Mouse (Mus musculus) ES-CJ7 (cell line): ENCODE results near the gene Gm49450.
"Not testable (repeated sequence)": the region's sequence is repeated elsewhere in the genome, so short reads cannot be mapped to it uniquely, and the experiment has no call there.

Experiments
- DNase-seq: peaks from one replicate; pipeline ENCODE4 v3.0.0; 2011; ENCODE audit warnings: low read depth, low spot score

The Gm49450 gene

GRCm38 (mm10) chr15:98956000-98956399 lies 2.6 kb upstream of the Gm49450 start:
- no peak for DNase-seq

DNA sequence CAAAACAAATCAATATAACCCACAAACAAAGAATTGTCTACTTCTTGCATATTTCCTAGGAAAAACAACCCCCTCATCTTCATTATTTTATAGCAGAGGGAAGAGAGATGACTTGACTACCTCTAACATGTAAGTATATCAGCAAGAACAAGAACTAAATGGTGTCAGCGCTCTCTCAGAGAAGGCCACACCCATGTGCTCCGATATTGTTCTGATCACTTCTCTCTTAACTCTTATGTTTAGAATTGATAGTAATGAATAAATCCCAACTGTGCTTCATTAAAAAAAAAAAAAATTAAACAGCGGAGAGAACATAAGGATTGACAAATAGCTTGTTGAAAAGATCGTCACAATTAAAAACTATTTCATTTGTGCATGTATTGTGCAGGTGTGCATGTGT lies 2.0 kb upstream of the Gm49450 start:
- DNase-seq = no peak

- DNase-seq = no peak
Observed at GRCm38 (mm10) chr15:98954425-98955253, 1.3 kb upstream of the Gm49450 start.

GRCm38 (mm10) chr15:98952751-98953400 lies 475 bp downstream of the Gm49450 start:
- DNase-seq = peak; percentile 85

DNA sequence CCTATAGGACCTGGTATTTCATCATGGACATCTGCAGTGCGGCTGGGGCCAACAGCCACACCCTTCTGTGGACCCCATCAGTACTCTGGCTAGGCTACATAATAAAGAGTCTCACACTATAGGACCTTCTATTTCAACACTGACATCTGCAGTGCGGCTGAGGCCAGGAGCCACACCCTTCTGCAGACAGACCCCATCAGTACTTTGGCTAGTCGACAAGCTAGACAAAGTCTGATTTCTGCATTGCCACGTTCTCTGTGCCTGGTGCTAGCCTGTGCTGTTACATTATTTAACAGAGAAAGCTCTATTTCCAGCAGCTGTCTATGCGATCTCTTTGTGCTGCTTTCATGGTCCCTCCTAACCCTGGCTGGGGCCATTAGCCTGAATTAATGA lies 1.3 kb downstream of the Gm49450 start:
- no peak for DNase-seq

- not testable (repeated sequence) for DNase-seq
Observed at GRCm38 (mm10) chr15:98951122-98952062, 2.0 kb downstream of the Gm49450 start.

DNA sequence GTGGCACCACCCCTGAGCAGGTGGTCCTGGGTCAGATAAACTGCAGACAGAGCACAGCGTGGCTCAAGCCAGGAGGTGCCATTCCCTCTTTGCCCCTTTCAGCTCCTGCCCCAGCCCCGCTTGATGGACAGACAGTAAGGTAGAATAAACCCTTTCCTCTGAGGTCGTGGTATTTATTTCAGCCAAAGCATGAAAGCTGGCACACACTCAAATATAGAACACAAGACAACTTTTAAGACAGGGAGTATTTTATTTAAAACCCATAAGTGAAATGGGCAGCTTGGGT lies 3.8 kb downstream of the Gm49450 start:
- DNase-seq = no peak

DNA sequence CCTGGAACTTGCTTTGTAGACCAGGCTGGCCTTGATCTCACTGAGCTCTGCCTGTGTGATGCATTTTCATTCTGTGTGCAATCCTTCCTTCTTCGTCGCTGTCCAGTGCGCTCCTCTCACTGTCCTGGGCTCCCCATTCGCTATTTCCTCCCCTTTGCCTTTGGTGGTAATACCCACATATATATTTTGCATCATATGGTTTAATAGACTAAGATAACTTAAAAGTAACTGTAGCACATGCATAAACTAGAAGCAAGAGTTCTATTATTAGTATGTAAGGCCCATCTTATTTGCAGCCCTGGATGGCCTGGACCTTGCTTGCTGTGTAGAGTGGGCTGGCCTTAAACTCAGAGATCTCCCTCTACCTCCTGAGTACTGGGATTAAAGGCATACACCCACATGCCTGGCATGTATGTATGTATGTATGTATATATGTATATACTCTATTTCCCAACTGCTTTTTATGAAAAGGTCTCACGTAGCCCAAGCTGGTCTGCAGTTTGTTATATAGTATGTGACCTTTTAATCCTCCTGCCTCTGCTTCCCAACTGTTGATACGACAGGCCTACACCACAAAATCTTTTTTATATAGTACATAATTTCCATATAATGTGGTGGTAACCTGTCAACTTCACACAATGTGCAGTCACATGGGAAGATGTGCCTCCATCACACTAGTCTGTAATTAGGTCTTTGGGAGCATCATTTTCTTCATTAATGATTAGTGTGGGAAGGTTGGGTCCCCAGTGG lies 4.3 kb downstream of the Gm49450 start:
- DNase-seq = no peak

DNA sequence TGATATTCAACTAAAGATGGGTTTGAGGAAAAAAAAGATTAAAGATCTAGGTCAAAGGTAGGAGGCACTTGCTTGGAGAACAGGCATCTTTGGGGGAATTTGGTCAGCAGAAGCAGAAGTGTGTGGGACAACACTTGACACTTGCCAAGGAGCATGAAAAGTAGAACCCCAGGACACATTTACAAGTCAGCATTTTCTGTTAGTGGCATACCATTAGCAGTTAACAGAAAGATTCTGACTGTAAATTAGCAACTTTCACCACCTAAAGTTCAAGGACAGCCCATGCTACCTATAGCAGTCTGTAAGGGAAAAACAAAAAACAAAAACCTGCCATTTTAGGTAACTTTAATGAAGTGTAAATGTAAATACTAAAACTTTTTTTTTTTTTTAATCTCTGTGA lies 5.0 kb downstream of the Gm49450 start:
- DNase-seq = no peak

DNA sequence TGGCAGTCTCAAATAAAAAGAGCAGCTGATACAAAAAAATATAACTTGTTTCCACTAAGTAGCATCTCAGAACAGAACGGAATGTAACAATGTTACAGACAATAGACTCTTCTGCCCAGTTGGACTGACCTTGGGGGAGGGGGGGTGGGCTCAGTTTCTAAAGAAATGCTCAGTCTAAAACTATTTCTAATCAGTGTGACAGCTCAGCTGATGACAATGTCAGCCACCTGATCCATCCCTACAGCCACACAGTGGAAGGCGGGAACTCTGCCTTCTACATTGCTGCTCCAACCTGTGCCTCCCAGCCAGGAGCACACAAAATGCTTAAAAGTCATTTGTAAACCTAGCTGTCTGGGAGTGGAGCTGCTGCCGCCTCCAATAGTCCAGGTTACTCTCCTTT lies 5.5 kb downstream of the Gm49450 start:
- DNase-seq = no peak

DNA sequence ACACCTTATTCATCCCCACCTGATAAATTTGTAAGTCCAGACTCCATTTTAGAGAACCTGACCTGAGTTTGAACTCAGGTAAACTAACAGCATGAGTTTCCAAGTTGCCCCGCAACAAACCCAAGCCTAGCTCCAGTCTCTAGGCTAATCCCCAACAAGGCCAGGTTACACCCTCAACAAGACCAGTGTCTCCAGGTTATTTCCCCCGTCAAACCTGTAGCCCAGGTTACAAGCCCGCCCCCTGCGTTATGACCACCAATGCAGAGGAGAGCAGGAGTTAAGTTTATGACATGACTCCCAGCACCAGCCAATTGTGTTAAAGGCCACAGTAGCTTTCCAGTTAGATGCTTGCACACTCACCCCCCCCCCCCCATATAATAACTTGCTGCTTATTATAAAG lies 10.2 kb downstream of the Gm49450 start:
- DNase-seq = peak; percentile 55

DNA sequence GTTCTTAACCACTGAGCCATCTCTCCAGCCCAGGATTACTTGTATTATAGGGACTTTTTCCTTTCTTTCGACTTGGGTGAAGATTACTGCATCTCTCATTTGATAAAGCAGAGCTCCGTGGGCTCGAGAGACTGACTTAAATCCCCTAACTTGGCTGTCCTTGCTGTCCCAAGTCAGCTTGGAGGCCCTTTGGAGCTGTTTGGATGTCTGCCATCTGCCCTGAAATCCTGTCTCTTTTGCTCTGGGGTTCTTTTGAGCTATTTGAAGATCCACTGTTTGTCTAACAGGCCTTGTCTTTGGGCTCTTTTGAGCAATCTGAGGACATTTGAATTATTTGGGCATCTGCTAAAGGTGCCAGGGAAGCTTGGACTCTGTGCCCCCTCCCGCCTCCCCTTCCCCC lies 11.3 kb downstream of the Gm49450 start:
- DNase-seq = no peak

DNA sequence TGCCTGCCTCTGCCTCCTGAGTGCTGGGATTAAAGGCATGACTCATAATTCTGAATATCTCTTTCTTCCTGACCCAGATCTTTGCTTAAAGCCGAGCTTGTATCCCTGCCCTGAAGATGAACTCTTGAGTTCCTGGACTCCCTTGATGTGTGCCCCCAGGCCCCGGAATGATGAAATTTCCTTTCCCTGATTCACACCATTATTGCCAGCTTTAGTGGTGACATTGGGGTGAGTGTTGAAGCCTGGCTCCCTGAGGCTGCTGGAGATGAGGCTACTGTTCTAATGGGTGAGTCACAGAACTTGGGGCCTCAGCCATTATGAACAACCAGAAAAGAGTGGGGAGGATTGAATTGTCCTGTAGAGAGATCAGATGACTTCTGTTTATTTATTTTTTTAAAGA lies 11.8 kb downstream of the Gm49450 start:
- no peak for DNase-seq

GRCm38 (mm10) chr15:98940816-98941215 lies 12.5 kb downstream of the Gm49450 start:
- DNase-seq = no peak

GRCm38 (mm10) chr15:98934217-98934839 lies 19.0 kb downstream of the Gm49450 start, which contains the start of gene Tuba1b:
Tuba1b (minus strand) TSS chr15:98934565.
- peak; percentile 84 for DNase-seq

DNA sequence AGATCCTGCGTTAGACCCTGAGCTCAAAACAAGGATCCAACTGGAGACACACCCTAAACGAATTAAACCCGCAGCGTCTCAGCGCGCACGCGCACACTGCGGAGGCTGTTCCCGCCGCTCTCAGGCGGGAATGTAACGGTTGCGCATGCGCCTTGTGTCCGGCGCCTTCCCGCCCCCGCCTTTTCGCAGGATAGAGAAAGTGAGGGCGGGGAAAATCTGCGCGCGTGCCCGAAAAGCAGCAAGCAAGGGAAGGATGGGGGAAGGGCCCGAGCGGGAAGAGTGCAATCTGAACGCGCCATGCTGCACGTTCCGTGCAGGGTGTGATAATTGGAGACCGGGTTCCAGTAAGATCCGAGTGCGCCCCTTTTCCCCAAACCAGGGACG lies 19.5 kb downstream of the Gm49450 start:
- DNase-seq = peak; percentile 98

- peak; percentile 41 for DNase-seq
Observed at GRCm38 (mm10) chr15:98933004-98933671, 20.2 kb downstream of the Gm49450 start.

- no peak for DNase-seq
Observed at GRCm38 (mm10) chr15:98930998-98931397, 22.4 kb downstream of the Gm49450 start.

- DNase-seq = peak; percentile 48
Observed at GRCm38 (mm10) chr15:98930017-98930734, 23.2 kb downstream of the Gm49450 start.
